Mouse (Mus musculus): ENCODE results near the gene BC051142. TPM values are rescaled to one million over a fixed set of nuclear protein-coding genes. Genes with fewer than 3 reads are reported as not detected.

BC051142 gene
- polyA plus RNA-seq, 1 experiment from 2014 or later, result not detected

DNA sequence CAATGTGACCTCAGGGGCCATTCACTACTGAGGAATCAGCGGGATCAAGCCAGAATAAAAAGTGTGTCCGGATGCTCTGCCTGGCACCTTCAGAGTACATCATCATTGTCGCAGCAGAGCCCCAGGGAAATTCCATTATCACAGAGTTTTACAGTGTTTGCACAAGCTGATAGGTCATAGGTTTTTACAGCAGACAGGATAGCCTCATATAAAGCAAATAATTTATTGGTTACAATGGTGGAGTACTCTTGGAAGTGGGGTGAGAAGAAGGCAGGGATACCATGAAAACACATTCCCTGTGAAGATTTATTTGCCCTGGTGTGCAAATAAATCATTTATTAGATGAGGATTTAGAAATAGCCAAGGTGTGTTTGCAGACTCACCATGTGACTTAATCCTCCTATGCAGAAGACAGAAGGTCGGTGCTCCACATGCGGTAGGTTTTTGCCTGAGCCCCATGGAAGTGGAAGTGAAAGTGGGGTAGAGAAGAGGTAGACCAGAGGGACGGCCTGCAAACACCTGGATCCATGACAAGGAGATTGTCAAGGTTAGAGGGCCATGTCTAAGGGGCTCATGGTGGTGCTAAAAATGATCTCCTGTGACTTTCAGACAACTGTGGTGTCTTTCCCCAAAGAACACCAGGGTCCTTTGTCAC is 25.4 kb upstream of the BC051142 start:
- H3K9ac ChIP-seq (ENCODE audit: low read depth, low read length), result no peak overlapping the region
- no peaks in the 10 kb centered on the region for H3K27me3 ChIP-seq (ENCODE audit: control insufficient read depth, insufficient read depth, low read length)
- no peaks in the 10 kb centered on the region for H3K36me3 ChIP-seq (ENCODE audit: control insufficient read depth, insufficient read depth, low read length)
- H3K9me3 ChIP-seq (replicated peaks; ENCODE audit: control insufficient read depth, low read length), result no peaks in the 10 kb centered on the region
- no peak overlapping the region for H3K4me3 ChIP-seq (ENCODE audit: low read depth, low read length)
- no peak overlapping the region for H3K4me2 ChIP-seq
- WGBS (ENCODE audit: insufficient replicate concordance), result 77% methylated on average over 6 of the region's 6 CpGs
- H3K4me1 ChIP-seq (ENCODE audit: control insufficient read depth, insufficient read depth, low read length), result no peaks in the 10 kb centered on the region
- no peak overlapping the region for H3K27ac ChIP-seq (ENCODE audit: low read depth, low read length)
- no peak for ATAC-seq (replicated peaks; ENCODE audit: insufficient number of reproducible peaks, low FRiP score, low TSS enrichment)

DNA sequence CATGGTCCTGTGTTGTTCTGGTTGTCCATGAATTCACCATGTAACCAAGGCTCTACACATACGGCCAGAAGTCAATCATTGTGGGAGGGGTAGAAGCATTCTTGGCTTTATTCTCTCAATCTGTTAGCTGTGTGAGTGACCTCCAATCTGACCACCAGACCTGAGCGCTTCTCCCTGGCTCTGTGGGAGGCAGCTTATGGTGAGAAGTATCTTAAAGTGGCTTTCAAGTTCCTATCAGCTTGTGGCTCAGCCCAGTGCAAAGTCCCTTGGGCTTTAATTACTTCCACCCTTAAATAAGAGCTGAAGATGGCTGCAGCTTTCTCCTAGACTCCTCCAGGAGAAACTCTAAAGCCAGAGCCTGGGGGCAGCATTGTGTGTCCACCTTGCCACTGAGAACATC is 21.8 kb upstream of the BC051142 start, which contains the start of gene Btnl1:
TSS of gene Btnl1 (plus strand) at position 286 of the 400 bp plus-strand sequence.
- no peak for ATAC-seq (replicated peaks; ENCODE audit: insufficient number of reproducible peaks, low FRiP score, low TSS enrichment)
- H3K4me1 ChIP-seq (ENCODE audit: control insufficient read depth, insufficient read depth, low read length), result no peaks in the 10 kb centered on the region
- no peak within 1 kb of the TSS for H3K4me3 ChIP-seq (ENCODE audit: low read depth, low read length)
- H3K27me3 ChIP-seq (ENCODE audit: control insufficient read depth, insufficient read depth, low read length), result 0 out of 2 replicates have a peak, but pooled peaks cover 2% of the 10 kb centered on the region
- H3K9ac ChIP-seq (ENCODE audit: low read depth, low read length), result no peak within 1 kb of the TSS
- H3K27ac ChIP-seq (ENCODE audit: low read depth, low read length), result no peak within 1 kb of the TSS
- no peaks in the 10 kb centered on the region for H3K36me3 ChIP-seq (ENCODE audit: control insufficient read depth, insufficient read depth, low read length)
- no peaks in the 10 kb centered on the region for H3K9me3 ChIP-seq (replicated peaks; ENCODE audit: control insufficient read depth, low read length)
- H3K4me2 ChIP-seq, result no peak within 1 kb of the TSS
- WGBS (ENCODE audit: insufficient replicate concordance), result 59% methylated on average over 2 of the region's 2 CpGs

DNA sequence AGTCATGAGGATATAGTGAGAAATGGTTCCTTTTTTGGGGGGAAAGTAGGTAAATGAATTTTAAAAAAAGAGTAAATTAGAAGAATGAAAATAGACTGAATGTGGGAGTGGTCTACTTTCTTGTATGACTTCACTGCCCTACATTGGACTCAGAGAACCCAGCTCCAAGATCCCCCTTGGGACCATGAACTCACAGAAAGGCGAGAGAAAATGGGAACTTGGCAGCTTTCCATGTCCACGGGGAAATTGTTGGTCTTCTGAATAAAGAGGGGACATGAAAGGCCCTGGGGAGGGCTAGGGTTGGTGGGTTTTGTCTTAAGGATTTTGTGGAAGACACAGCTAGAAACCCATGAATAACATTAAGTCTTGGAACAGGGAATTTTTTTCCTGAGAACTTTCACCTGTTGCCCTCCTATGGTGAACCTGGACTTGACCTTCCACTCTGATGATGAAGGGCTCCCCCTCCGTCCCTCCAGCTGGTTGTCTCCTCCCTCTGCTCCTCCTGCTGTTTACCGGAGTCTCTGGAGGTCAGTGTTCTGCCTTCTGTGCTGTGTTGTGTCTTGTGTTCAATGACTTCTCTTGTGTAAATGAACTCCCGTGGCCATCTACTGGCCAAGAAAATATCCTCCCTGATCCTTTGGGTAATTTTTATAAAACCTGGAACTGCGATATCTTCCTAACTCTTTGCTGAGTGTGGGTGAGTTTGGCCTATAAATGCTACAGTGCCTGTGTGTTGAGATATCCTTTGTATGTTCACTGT is 21.0 kb upstream of the BC051142 start:
- WGBS (ENCODE audit: insufficient replicate concordance), result 62% methylated on average over 6 of the region's 6 CpGs
- H3K27ac ChIP-seq (ENCODE audit: low read depth, low read length), result no peak overlapping the region
- no peak overlapping the region for H3K9ac ChIP-seq (ENCODE audit: low read depth, low read length)
- no peaks in the 10 kb centered on the region for H3K9me3 ChIP-seq (replicated peaks; ENCODE audit: control insufficient read depth, low read length)
- 0 out of 2 replicates have a peak, but pooled peaks cover 2% of the 10 kb centered on the region for H3K27me3 ChIP-seq (ENCODE audit: control insufficient read depth, insufficient read depth, low read length)
- no peaks in the 10 kb centered on the region for H3K4me1 ChIP-seq (ENCODE audit: control insufficient read depth, insufficient read depth, low read length)
- H3K4me2 ChIP-seq, result no peak overlapping the region
- H3K4me3 ChIP-seq (ENCODE audit: low read depth, low read length), result no peak overlapping the region
- no peaks in the 10 kb centered on the region for H3K36me3 ChIP-seq (ENCODE audit: control insufficient read depth, insufficient read depth, low read length)
- no peak for ATAC-seq (replicated peaks; ENCODE audit: insufficient number of reproducible peaks, low FRiP score, low TSS enrichment)

DNA sequence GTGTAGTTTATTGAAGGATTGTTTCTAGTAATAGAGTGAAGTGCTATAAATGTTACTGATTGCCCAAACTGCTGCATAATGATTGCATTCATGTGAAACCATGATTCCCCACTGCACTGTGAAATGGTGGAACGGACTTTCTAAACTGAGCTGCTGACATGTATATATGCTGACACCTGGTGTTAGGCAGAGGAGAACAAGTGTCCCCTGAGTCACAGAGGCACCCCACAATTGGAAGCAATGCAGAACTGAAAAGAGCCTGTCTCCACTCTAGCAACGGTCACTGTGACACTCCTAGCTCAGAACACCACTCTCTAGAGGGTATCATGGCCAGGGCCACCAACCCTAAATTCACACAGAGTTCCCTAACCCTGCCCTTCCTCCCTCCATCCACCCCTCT is 19.9 kb upstream of the BC051142 start:
- Histone ChIP-seq H3K4me2 (no peak overlapping the region), H3K9me3 (replicated peaks; ENCODE audit: control insufficient read depth, low read length) (no peaks in the 10 kb centered on the region)
- 64% methylated on average over 2 of the region's 2 CpGs for WGBS (ENCODE audit: insufficient replicate concordance)

DNA sequence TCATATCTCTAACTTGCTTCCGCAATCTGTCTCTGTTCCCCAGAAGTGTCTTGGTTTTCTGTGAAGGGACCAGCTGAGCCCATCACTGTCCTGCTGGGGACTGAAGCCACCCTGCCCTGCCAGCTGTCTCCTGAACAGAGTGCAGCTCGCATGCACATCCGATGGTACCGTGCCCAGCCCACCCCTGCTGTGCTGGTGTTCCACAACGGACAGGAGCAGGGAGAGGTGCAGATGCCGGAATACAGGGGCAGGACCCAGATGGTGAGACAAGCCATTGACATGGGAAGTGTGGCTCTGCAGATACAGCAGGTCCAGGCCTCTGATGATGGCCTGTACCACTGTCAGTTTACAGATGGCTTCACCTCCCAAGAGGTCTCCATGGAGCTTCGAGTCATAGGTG is 19.2 kb upstream of the BC051142 start:
- H3K4me2 ChIP-seq, result no peak overlapping the region
- H3K4me1 ChIP-seq (ENCODE audit: control insufficient read depth, insufficient read depth, low read length), result no peaks in the 10 kb centered on the region
- no peaks in the 10 kb centered on the region for H3K9me3 ChIP-seq (replicated peaks; ENCODE audit: control insufficient read depth, low read length)
- H3K27ac ChIP-seq (ENCODE audit: low read depth, low read length), result no peak overlapping the region
- H3K36me3 ChIP-seq (ENCODE audit: control insufficient read depth, insufficient read depth, low read length), result no peaks in the 10 kb centered on the region
- H3K4me3 ChIP-seq (ENCODE audit: low read depth, low read length), result no peak overlapping the region
- WGBS (ENCODE audit: insufficient replicate concordance), result 78% methylated on average over 7 of the region's 7 CpGs
- ATAC-seq (replicated peaks; ENCODE audit: insufficient number of reproducible peaks, low FRiP score, low TSS enrichment), result no peak
- H3K27me3 ChIP-seq (ENCODE audit: control insufficient read depth, insufficient read depth, low read length), result 0 out of 2 replicates have a peak, but pooled peaks cover 2% of the 10 kb centered on the region
- H3K9ac ChIP-seq (ENCODE audit: low read depth, low read length), result no peak overlapping the region

More for the DNA sequence above, 19.9 kb upstream of the BC051142 start:
- no peak for ATAC-seq (replicated peaks; ENCODE audit: insufficient number of reproducible peaks, low FRiP score, low TSS enrichment)
- Histone ChIP-seq H3K27ac (ENCODE audit: low read depth, low read length) (no peak overlapping the region), H3K4me1 (ENCODE audit: control insufficient read depth, insufficient read depth, low read length) (no peaks in the 10 kb centered on the region), H3K4me3 (ENCODE audit: low read depth, low read length) (no peak overlapping the region), H3K27me3 (ENCODE audit: control insufficient read depth, insufficient read depth, low read length) (0 out of 2 replicates have a peak, but pooled peaks cover 2% of the 10 kb centered on the region), H3K36me3 (ENCODE audit: control insufficient read depth, insufficient read depth, low read length) (no peaks in the 10 kb centered on the region), H3K9ac (ENCODE audit: low read depth, low read length) (no peak overlapping the region)

DNA sequence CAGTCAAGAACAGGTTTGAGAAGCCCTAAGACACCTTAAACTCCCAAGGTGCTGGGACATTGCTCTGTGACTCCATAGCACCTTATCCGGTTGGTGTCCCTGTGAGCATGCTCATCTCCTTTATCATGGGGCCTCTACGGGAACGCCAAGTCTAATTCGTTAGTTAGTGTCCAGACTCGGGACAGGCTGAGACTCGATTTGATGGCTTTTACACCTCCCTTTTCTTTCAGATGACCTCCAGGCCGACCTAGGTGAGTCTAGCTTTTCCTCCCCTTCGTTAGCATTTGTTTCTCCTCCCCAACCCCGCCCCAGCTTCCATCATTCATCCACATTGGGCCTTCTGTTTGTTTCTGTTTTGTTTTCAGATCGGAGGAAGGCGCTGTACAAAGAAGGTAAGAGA is 16.7 kb upstream of the BC051142 start:
- no peak overlapping the region for H3K27ac ChIP-seq (ENCODE audit: low read depth, low read length)
- H3K27me3 ChIP-seq (ENCODE audit: control insufficient read depth, insufficient read depth, low read length), result 0 out of 2 replicates have a peak, but pooled peaks cover 2% of the 10 kb centered on the region
- WGBS (ENCODE audit: insufficient replicate concordance), result 69% methylated on average over 11 of the region's 11 CpGs
- H3K4me3 ChIP-seq (ENCODE audit: low read depth, low read length), result no peak overlapping the region
- H3K9ac ChIP-seq (ENCODE audit: low read depth, low read length), result no peak overlapping the region
- no peaks in the 10 kb centered on the region for H3K4me1 ChIP-seq (ENCODE audit: control insufficient read depth, insufficient read depth, low read length)
- peaks cover 3% of the 10 kb centered on the region; the same call in 1 of the 2 replicates for H3K9me3 ChIP-seq (replicated peaks; ENCODE audit: control insufficient read depth, low read length)
- H3K4me2 ChIP-seq, result no peak overlapping the region
- ATAC-seq (replicated peaks; ENCODE audit: insufficient number of reproducible peaks, low FRiP score, low TSS enrichment), result no peak
- no peaks in the 10 kb centered on the region for H3K36me3 ChIP-seq (ENCODE audit: control insufficient read depth, insufficient read depth, low read length)

DNA sequence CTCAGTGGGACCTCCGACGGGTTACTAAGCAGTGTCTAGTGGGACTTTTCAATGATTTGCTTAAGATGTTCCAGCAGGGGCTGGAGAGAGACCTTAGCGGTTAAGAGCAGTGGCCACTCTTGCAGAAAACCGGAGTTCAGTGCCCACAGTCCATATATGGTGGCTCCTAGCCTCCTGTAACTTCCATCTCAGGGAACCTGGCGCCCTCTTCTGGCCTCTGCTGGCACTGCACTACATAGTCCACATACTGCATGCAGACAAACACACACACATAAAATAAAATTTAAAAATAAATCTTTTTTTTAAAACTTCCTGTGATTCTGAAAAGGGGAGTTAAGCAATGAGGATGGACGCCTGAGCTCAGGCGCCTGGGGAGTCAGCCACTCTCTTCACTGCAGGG is 15.4 kb upstream of the BC051142 start:
- H3K36me3 ChIP-seq (ENCODE audit: control insufficient read depth, insufficient read depth, low read length), result no peaks in the 10 kb centered on the region
- H3K27me3 ChIP-seq (ENCODE audit: control insufficient read depth, insufficient read depth, low read length), result 0 out of 2 replicates have a peak, but pooled peaks cover 2% of the 10 kb centered on the region
- H3K9me3 ChIP-seq (replicated peaks; ENCODE audit: control insufficient read depth, low read length), result peaks cover 3% of the 10 kb centered on the region; the same call in 1 of the 2 replicates
- no peak overlapping the region for H3K4me2 ChIP-seq
- no peak overlapping the region for H3K4me3 ChIP-seq (ENCODE audit: low read depth, low read length)
- no peak for ATAC-seq (replicated peaks; ENCODE audit: insufficient number of reproducible peaks, low FRiP score, low TSS enrichment)
- H3K4me1 ChIP-seq (ENCODE audit: control insufficient read depth, insufficient read depth, low read length), result no peaks in the 10 kb centered on the region
- no peak overlapping the region for H3K27ac ChIP-seq (ENCODE audit: low read depth, low read length)
- no peak overlapping the region for H3K9ac ChIP-seq (ENCODE audit: low read depth, low read length)
- WGBS (ENCODE audit: insufficient replicate concordance), result 69% methylated on average over 7 of the region's 7 CpGs

DNA sequence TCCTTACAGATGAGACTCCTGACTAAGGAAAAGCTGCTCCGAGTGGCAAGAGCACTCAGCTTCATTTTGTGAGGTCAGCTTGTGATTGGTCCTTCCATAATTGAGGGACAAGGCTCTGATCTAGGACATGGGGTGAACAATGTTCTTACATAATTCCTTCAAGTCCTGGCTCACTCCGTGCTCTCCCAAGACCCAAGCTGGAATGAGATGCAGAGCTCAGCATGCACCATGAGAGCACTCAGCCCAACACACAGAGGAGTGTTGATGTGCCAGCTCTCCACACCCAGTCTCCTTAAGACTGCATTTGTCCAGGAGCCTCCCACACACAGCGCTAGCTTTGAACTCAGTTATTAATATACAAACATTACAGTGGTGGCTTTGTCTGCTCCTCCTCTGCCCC is 13.9 kb upstream of the BC051142 start:
- WGBS (ENCODE audit: insufficient replicate concordance), result 65% methylated on average over 3 of the region's 3 CpGs

More for the DNA sequence above, 13.9 kb upstream of the BC051142 start:
- H3K27ac ChIP-seq (ENCODE audit: low read depth, low read length), result no peak overlapping the region
- H3K4me2 ChIP-seq, result no peak overlapping the region
- H3K36me3 ChIP-seq (ENCODE audit: control insufficient read depth, insufficient read depth, low read length), result no peaks in the 10 kb centered on the region
- H3K4me1 ChIP-seq (ENCODE audit: control insufficient read depth, insufficient read depth, low read length), result no peaks in the 10 kb centered on the region
- 0 out of 2 replicates have a peak, but pooled peaks cover 2% of the 10 kb centered on the region for H3K27me3 ChIP-seq (ENCODE audit: control insufficient read depth, insufficient read depth, low read length)
- no peak overlapping the region for H3K4me3 ChIP-seq (ENCODE audit: low read depth, low read length)
- H3K9me3 ChIP-seq (replicated peaks; ENCODE audit: control insufficient read depth, low read length), result peaks cover 3% of the 10 kb centered on the region; the same call in 1 of the 2 replicates
- ATAC-seq (replicated peaks; ENCODE audit: insufficient number of reproducible peaks, low FRiP score, low TSS enrichment), result no peak
- no peak overlapping the region for H3K9ac ChIP-seq (ENCODE audit: low read depth, low read length)

Data from heart, embryonic 11.5 days (tissue).